Mouse (Mus musculus) embryonic facial prominence, embryonic 14.5 days (tissue): ENCODE measurements at regions not wholly inside any gene's neighbourhood (a gene's known extent, or its start where the extent isn't known, plus 50 kb on each side); places are given as distances from the start of the nearest gene placed in this dataset.

Experiments
- ATAC-seq: fragments of 200-750 bp; cut with Nextera tagmentation; 2 replicates; pipeline ENCODE4 v1.8.0; 2017; ENCODE audit warnings: low read depth, moderate number of reproducible peaks, moderate TSS enrichment
- DNase-seq: peaks from one replicate; pipeline ENCODE4 v3.0.0-alpha.2; 2015; ENCODE audit warnings: low spot score
- H3K27ac ChIP-seq: fragments of 300-500 bp; sonication (generic); replicated peaks from 2 replicates; pipeline ENCODE4 v1.5.1; 2014; ENCODE audit warnings: low read depth, mild to moderate bottlenecking, low read length, moderate library complexity
- H3K27me3 ChIP-seq: fragments of 300-500 bp; sonication (generic); replicated peaks from 2 replicates; pipeline ENCODE4 v1.6.1; 2014; ENCODE audit warnings: low read length; ENCODE audit not compliant: control insufficient read depth, insufficient read depth
- H3K36me3 ChIP-seq: fragments of 300-500 bp; sonication (generic); 2 replicates; pipeline ENCODE4 v1.6.1; 2014; ENCODE audit warnings: low read length, mixed read lengths; ENCODE audit not compliant: control insufficient read depth, insufficient read depth
- H3K4me1 ChIP-seq: fragments of 300-500 bp; sonication (generic); 2 replicates; pipeline ENCODE4 v1.6.1; 2014; ENCODE audit warnings: antibody characterized with exemption, low read length; ENCODE audit not compliant: control insufficient read depth, insufficient read depth
- H3K4me2 ChIP-seq: fragments of 300-500 bp; sonication (generic); 2 replicates; pipeline ENCODE4 v1.6.1; 2014; ENCODE audit warnings: low read depth, mild to moderate bottlenecking, low read length, moderate library complexity, mixed read lengths
- H3K4me3 ChIP-seq: fragments of 300-500 bp; sonication (generic); 2 replicates; pipeline ENCODE4 v1.5.1; 2014; ENCODE audit warnings: low read depth, mild to moderate bottlenecking, low read length
- H3K9ac ChIP-seq: fragments of 300-500 bp; sonication (generic); 2 replicates; pipeline ENCODE4 v1.6.1; 2014; ENCODE audit warnings: low read depth, mild to moderate bottlenecking, low read length, moderate library complexity, mixed read lengths
- H3K9me3 ChIP-seq: fragments of 300-500 bp; sonication (generic); 2 replicates; pipeline ENCODE4 v1.6.1; 2016; ENCODE audit warnings: low read length; ENCODE audit not compliant: control insufficient read depth
- WGBS: fragments of 180-500 bp; shearing (Covaris S2); extraction: QIAGEN DNeasy Blood & Tissue Kit; methylation state at CpG from one replicate; pipeline ENCODE4 v1.1.7; 2014; 5-methylcytosine and 5-hydroxymethylcytosine counted together

- Histone ChIP-seq H3K4me1 (no peaks in the 10 kb centered on the region), H3K4me2 (no peak overlapping the region), H3K4me3 (no peak overlapping the region), H3K9ac (no peak overlapping the region), H3K36me3 (no peaks in the 10 kb centered on the region), H3K9me3 (no peaks in the 10 kb centered on the region), H3K27ac (no peak overlapping the region), H3K27me3 (no peaks in the 10 kb centered on the region)
- ATAC-seq (no peak), DNase-seq (no peak)
- WGBS: 73% methylated on average over 1 of the region's 1 CpGs
Observed at GRCm38 (mm10) chr6:25321446-25321845, 365.3 kb upstream of the Tmem229a start.

GRCm38 (mm10) chr6:25320291-25320844, 364.3 kb upstream of the Tmem229a start:
- DNase-seq: peak; percentile 24
- no peak overlapping the region for H3K9ac ChIP-seq
- H3K36me3 ChIP-seq: no peaks in the 10 kb centered on the region
- H3K4me3 ChIP-seq: no peak overlapping the region
- 74% methylated on average over 6 of the region's 6 CpGs for WGBS
- no peak for ATAC-seq
- no peak overlapping the region for H3K4me2 ChIP-seq
- H3K27ac ChIP-seq: no peak overlapping the region
- H3K9me3 ChIP-seq: no peaks in the 10 kb centered on the region
- H3K27me3 ChIP-seq: no peaks in the 10 kb centered on the region
- H3K4me1 ChIP-seq: no peaks in the 10 kb centered on the region

GRCm38 (mm10) chr6:25307471-25307870, 351.4 kb upstream of the Tmem229a start:
- no peak for DNase-seq
- Histone ChIP-seq H3K4me2 (no peak overlapping the region), H3K9me3 (no peaks in the 10 kb centered on the region), H3K27me3 (no peaks in the 10 kb centered on the region), H3K36me3 (no peaks in the 10 kb centered on the region), H3K4me1 (no peaks in the 10 kb centered on the region), H3K27ac (no peak overlapping the region), H3K4me3 (no peak overlapping the region), H3K9ac (no peak overlapping the region)
- ATAC-seq: no peak

DNA sequence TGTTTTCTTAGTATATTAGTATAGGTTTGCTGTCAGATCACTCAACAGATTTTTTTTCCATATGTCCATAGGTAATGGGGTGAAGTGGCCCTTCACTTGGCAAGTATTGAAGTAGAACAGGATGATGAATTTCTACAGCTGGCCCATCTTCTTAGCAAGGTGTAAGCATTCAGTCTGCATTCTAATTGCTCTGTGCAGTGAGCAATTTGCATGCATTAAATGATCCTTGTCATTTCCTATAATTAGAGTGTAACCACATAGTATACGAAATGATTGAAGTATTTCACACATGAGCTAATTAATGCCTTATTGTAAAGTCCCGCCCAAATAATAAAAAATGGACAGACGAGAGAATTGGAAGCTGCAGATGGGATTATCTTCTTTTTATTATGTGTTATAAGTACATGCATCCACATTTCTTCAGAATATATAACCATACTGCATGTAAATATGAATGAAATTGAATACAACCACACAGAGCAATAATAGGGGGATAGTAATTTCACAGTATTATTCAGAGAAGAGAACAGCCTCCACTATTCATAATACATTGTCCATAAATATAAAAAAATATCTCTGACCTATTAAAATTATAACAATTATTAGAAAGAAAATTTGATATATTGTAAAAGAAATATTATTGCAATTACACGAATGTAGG, 348.9 kb upstream of the Tmem229a start:
- no peaks in the 10 kb centered on the region for H3K9me3 ChIP-seq
- H3K27ac ChIP-seq: no peak overlapping the region
- no peaks in the 10 kb centered on the region for H3K4me1 ChIP-seq
- H3K4me2 ChIP-seq: no peak overlapping the region
- H3K36me3 ChIP-seq: no peaks in the 10 kb centered on the region
- no peaks in the 10 kb centered on the region for H3K27me3 ChIP-seq
- no peak overlapping the region for H3K9ac ChIP-seq
- DNase-seq: no peak
- H3K4me3 ChIP-seq: no peak overlapping the region
- no peak for ATAC-seq
- WGBS: 78% methylated on average over 4 of the region's 4 CpGs

DNA sequence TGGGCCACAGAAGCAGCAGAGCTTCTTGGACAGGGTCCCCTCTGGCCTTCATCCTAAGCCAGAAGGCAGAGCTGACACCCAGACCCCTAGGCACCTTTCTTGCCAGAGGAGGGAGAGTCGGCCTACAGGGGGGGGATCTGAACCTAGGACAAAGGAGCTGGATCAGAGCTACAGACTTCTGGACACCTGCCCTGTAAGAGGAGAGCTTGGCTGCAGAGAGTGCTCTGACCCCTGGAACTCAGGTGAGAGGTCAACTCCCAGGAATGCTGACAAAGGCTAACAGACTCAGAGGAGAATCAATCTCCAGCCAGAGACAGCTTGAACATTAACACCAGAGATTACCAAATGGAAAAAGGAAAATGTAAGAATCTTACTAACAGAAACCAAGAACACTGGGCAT, 335.5 kb upstream of the Tmem229a start:
- Histone ChIP-seq H3K27me3 (no peaks in the 10 kb centered on the region), H3K9ac (no peak overlapping the region), H3K9me3 (no peaks in the 10 kb centered on the region), H3K4me2 (no peak overlapping the region), H3K36me3 (no peaks in the 10 kb centered on the region), H3K4me1 (no peaks in the 10 kb centered on the region), H3K27ac (no peak overlapping the region), H3K4me3 (no peak overlapping the region)
- 100% methylated on average over 1 of the region's 1 CpGs for WGBS
- ATAC-seq (no peak), DNase-seq (no peak)

GRCm38 (mm10) chr6:25287591-25287990, 331.5 kb upstream of the Tmem229a start:
- Histone ChIP-seq H3K36me3 (no peaks in the 10 kb centered on the region), H3K27me3 (no peaks in the 10 kb centered on the region), H3K4me2 (no peak overlapping the region), H3K4me3 (no peak overlapping the region), H3K9ac (no peak overlapping the region), H3K4me1 (no peaks in the 10 kb centered on the region), H3K27ac (no peak overlapping the region), H3K9me3 (no peaks in the 10 kb centered on the region)
- WGBS: 90% methylated on average over 4 of the region's 4 CpGs
- ATAC-seq (no peak), DNase-seq (no peak)

- H3K4me1 ChIP-seq: no peaks in the 10 kb centered on the region
- no peaks in the 10 kb centered on the region for H3K27me3 ChIP-seq
- H3K27ac ChIP-seq: no peak overlapping the region
- no peak overlapping the region for H3K4me2 ChIP-seq
- no peak overlapping the region for H3K4me3 ChIP-seq
- H3K9ac ChIP-seq: no peak overlapping the region
- no peak for ATAC-seq
- 84% methylated on average over 6 of the region's 6 CpGs for WGBS
- H3K36me3 ChIP-seq: no peaks in the 10 kb centered on the region
- no peaks in the 10 kb centered on the region for H3K9me3 ChIP-seq
- no peak for DNase-seq
Observed at GRCm38 (mm10) chr6:25286313-25286712, 330.2 kb upstream of the Tmem229a start.

- H3K4me2 ChIP-seq: no peak overlapping the region
- no peaks in the 10 kb centered on the region for H3K36me3 ChIP-seq
- H3K9ac ChIP-seq: no peak overlapping the region
- no peak overlapping the region for H3K4me3 ChIP-seq
- H3K27me3 ChIP-seq: no peaks in the 10 kb centered on the region
- 40% methylated on average over 1 of the region's 1 CpGs for WGBS
- H3K9me3 ChIP-seq: no peaks in the 10 kb centered on the region
- peak; percentile 77; the same call in 1 of the 2 replicates for ATAC-seq
- peak; percentile 78 for DNase-seq
- H3K27ac ChIP-seq: no peak overlapping the region
- no peaks in the 10 kb centered on the region for H3K4me1 ChIP-seq
Observed at GRCm38 (mm10) chr6:25278509-25278908, 322.4 kb upstream of the Tmem229a start.
